In the genomic region with DNA sequence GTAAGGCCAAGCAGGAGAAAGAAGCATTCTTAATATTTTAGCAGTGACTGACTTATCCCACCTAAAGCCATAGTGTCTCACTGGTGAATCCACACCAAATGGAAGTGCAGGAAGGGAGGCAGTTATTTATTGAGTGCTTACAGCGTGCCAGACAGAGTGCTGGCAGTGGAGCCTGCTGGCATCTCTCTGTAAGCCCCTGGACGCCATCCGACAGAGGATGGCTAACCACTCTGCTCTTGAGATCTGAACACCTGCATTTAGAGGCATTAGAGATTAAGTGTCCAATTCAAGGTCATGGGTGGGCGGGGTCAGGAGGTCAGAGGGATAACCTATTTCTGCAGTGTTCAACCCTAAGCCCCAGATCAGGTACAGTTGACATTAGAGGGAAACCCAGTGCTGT, we compare ENCODE assay signal across 19 mouse cellular contexts. TPM values are rescaled to one million over a fixed set of nuclear protein-coding genes. Genes with fewer than 3 reads are reported as not detected.
A peak's percentile ranks its signal among the peaks of the same experiment; 100 is the strongest.
DNase-seq lines count a peak whose midpoint lies in the region; ATAC-seq and TF ChIP-seq lines count a peak whose summit lies in the region.
"Had no signal": no experiment of that assay in that cellular context is flagged by ENCODE, and none has a peak within 500 bp of the region (broad histone marks: within the 10 kb centered on the region; RNA-seq: fewer than 3 reads in every experiment).

No protein-coding gene starts in this region.

- 73% methylated on average over 4 of the region's 4 CpGs for WGBS in forebrain, embryonic 13.5 days
- 87% methylated on average over 4 of the region's 4 CpGs for WGBS in forebrain, embryonic 11.5 days
- WGBS in liver, adult 2 months, result 19% methylated on average over 4 of the region's 4 CpGs
- 69% methylated on average over 4 of the region's 4 CpGs for WGBS in liver, embryonic 11.5 days
- WGBS in forebrain, postnatal 0 days, result 58% methylated on average over 4 of the region's 4 CpGs
- 59% methylated on average over 4 of the region's 4 CpGs for WGBS in neural tube, embryonic 14.5 days

- no peak for TF ChIP-seq POLR2A in liver, adult 2 months (IDR thresholded peaks at IDR 0.05; ENCODE audit: extremely low read depth, insufficient read depth, low read length)

- H3K27me3 ChIP-seq in forebrain, embryonic 13.5 days, result peaks cover 61% of the 10 kb centered on the region
- H3K27me3 ChIP-seq in forebrain, embryonic 11.5 days (ENCODE audit: control insufficient read depth, insufficient read depth, low read length), result peaks cover 48% of the 10 kb centered on the region
- H3K27me3 ChIP-seq in liver, adult 2 months (ENCODE audit: control insufficient read depth, insufficient read depth, low read length), result no peaks in the 10 kb centered on the region
- H3K27me3 ChIP-seq in liver, embryonic 11.5 days (replicated peaks; ENCODE audit: control insufficient read depth, insufficient read depth, low read length), result peaks cover 64% of the 10 kb centered on the region
- no peaks in the 10 kb centered on the region for H3K27me3 ChIP-seq in forebrain, postnatal 0 days (ENCODE audit: insufficient read depth, low read length)
- peaks cover 21% of the 10 kb centered on the region for H3K27me3 ChIP-seq in neural tube, embryonic 14.5 days (ENCODE audit: control insufficient read depth, insufficient read depth, low read length)

- ATAC-seq in forebrain, embryonic 13.5 days, result no peak
- no peak for ATAC-seq in forebrain, embryonic 11.5 days (replicated peaks; ENCODE audit: low FRiP score)
- ATAC-seq in liver, embryonic 11.5 days (replicated peaks; ENCODE audit: low FRiP score), result no peak
- no peak for ATAC-seq in forebrain, postnatal 0 days
- ATAC-seq in neural tube, embryonic 14.5 days (ENCODE audit: low read depth), result no peak
- ATAC-seq: lung, postnatal 0 days had no signal

- H3K27ac ChIP-seq in forebrain, embryonic 13.5 days, result no peak overlapping the region
- no peak overlapping the region for H3K27ac ChIP-seq in forebrain, embryonic 11.5 days (ENCODE audit: low read depth, low read length)
- H3K27ac ChIP-seq in liver, adult 2 months (replicated peaks; ENCODE audit: insufficient read depth, low read depth, low read length), result peak overlapping the region; percentile 19
- H3K27ac ChIP-seq in liver, embryonic 11.5 days (ENCODE audit: low read depth, low read length), result no peak overlapping the region
- no peak overlapping the region for H3K27ac ChIP-seq in forebrain, postnatal 0 days (ENCODE audit: low read depth, low read length)
- no peak overlapping the region for H3K27ac ChIP-seq in neural tube, embryonic 14.5 days (ENCODE audit: low read depth, low read length)
- H3K27ac ChIP-seq: embryonic facial prominence, embryonic 13.5 days; heart, embryonic 13.5 days; kidney, embryonic 15.5 days; limb, embryonic 10.5 days; liver, embryonic 14.5 days had no signal

- H3K9me3 ChIP-seq in forebrain, embryonic 13.5 days (replicated peaks), result no peaks in the 10 kb centered on the region
- no peaks in the 10 kb centered on the region for H3K9me3 ChIP-seq in forebrain, embryonic 11.5 days (ENCODE audit: control insufficient read depth, low read length)
- no peaks in the 10 kb centered on the region for H3K9me3 ChIP-seq in liver, embryonic 11.5 days (ENCODE audit: control insufficient read depth, low read length)
- no peaks in the 10 kb centered on the region for H3K9me3 ChIP-seq in forebrain, postnatal 0 days (ENCODE audit: low read length)
- no peaks in the 10 kb centered on the region for H3K9me3 ChIP-seq in neural tube, embryonic 14.5 days (ENCODE audit: control insufficient read depth, low read length)
- H3K9me3 ChIP-seq: embryonic facial prominence, embryonic 13.5 days; heart, embryonic 13.5 days; kidney, embryonic 15.5 days; limb, embryonic 10.5 days had no signal

- no peak overlapping the region for H3K4me3 ChIP-seq in forebrain, embryonic 13.5 days
- no peak overlapping the region for H3K4me3 ChIP-seq in forebrain, embryonic 11.5 days (ENCODE audit: low read depth, low read length)
- H3K4me3 ChIP-seq in liver, adult 2 months (ENCODE audit: insufficient read depth, low read depth, low read length), result no peak overlapping the region
- H3K4me3 ChIP-seq in liver, embryonic 11.5 days (ENCODE audit: low read depth, low read length), result no peak overlapping the region
- H3K4me3 ChIP-seq in forebrain, postnatal 0 days (ENCODE audit: low read depth, low read length), result peak overlapping the region; percentile 9; the same call in 1 of the 2 replicates
- H3K4me3 ChIP-seq in neural tube, embryonic 14.5 days (ENCODE audit: low read depth, low read length), result peak overlapping the region; percentile 69; the same call in 1 of the 2 replicates
- H3K4me3 ChIP-seq: embryonic facial prominence, embryonic 13.5 days; heart, embryonic 13.5 days; kidney, embryonic 15.5 days; limb, embryonic 10.5 days had no signal

- DNase-seq in forebrain, embryonic 11.5 days (ENCODE audit: low spot score), result no peak
- DNase-seq in liver, adult 2 months (ENCODE audit: extremely low read depth, low read depth, low spot score), result peak; percentile 77
- no peak for DNase-seq in liver, embryonic 11.5 days (ENCODE audit: low spot score)
- no peak for DNase-seq in forebrain, postnatal 0 days
- DNase-seq in thymus, adult 18-20 months, result no peak
- DNase-seq: adrenal gland, postnatal 14 days; heart, postnatal 36 days; right cerebral cortex, adult 18-20 months had no signal

- peaks cover 32% of the 10 kb centered on the region for H3K4me1 ChIP-seq in forebrain, embryonic 13.5 days
- peaks cover 8% of the 10 kb centered on the region; the same call in 1 of the 2 replicates for H3K4me1 ChIP-seq in forebrain, embryonic 11.5 days (replicated peaks; ENCODE audit: control insufficient read depth, insufficient read depth, low read length)
- peaks cover 24% of the 10 kb centered on the region for H3K4me1 ChIP-seq in liver, adult 2 months (ENCODE audit: control insufficient read depth, insufficient read depth, low read length)
- H3K4me1 ChIP-seq in liver, embryonic 11.5 days (replicated peaks; ENCODE audit: control insufficient read depth, insufficient read depth, low read length), result no peaks in the 10 kb centered on the region
- no peaks in the 10 kb centered on the region for H3K4me1 ChIP-seq in forebrain, postnatal 0 days (ENCODE audit: insufficient read depth)
- H3K4me1 ChIP-seq in neural tube, embryonic 14.5 days (ENCODE audit: control insufficient read depth, insufficient read depth, low read length), result peaks cover 7% of the 10 kb centered on the region; the same call in 1 of the 2 replicates

- TF ChIP-seq CTCF in liver, adult 2 months (IDR thresholded peaks at IDR 0.05; ENCODE audit: low read depth, low read length), result no peak
- no peak for TF ChIP-seq CTCF in forebrain, postnatal 0 days (IDR thresholded peaks at IDR 0.05; ENCODE audit: low read depth)

- H3K79me2 ChIP-seq in liver, adult 2 months (ENCODE audit: control insufficient read depth, insufficient read depth, low read length), result 0 out of 2 replicates have a peak, but pooled peaks cover 3% of the 10 kb centered on the region

- H3K4me2 ChIP-seq in forebrain, embryonic 13.5 days, result 0 out of 2 replicates have a peak overlapping the region, but pooled peaks have one; percentile 88
- no peak overlapping the region for H3K4me2 ChIP-seq in forebrain, embryonic 11.5 days (ENCODE audit: low read depth, low read length, severe bottlenecking)
- no peak overlapping the region for H3K4me2 ChIP-seq in liver, embryonic 11.5 days
- peak overlapping the region; percentile 81 for H3K4me2 ChIP-seq in forebrain, postnatal 0 days (ENCODE audit: low read depth)
- peak overlapping the region; percentile 79 for H3K4me2 ChIP-seq in neural tube, embryonic 14.5 days (ENCODE audit: low read depth, low read length)
- H3K4me2 ChIP-seq: embryonic facial prominence, embryonic 13.5 days; heart, embryonic 13.5 days had no signal

- no peak overlapping the region for H3K9ac ChIP-seq in forebrain, embryonic 13.5 days
- no peak overlapping the region for H3K9ac ChIP-seq in forebrain, embryonic 11.5 days (ENCODE audit: low read length)
- no peak overlapping the region for H3K9ac ChIP-seq in liver, adult 2 months (ENCODE audit: low read depth, low read length)
- H3K9ac ChIP-seq in liver, embryonic 11.5 days (ENCODE audit: low read depth, low read length), result no peak overlapping the region
- no peak overlapping the region for H3K9ac ChIP-seq in forebrain, postnatal 0 days
- H3K9ac ChIP-seq in neural tube, embryonic 14.5 days (replicated peaks; ENCODE audit: low read depth, low read length), result no peak overlapping the region
- H3K9ac ChIP-seq: embryonic facial prominence, embryonic 13.5 days; heart, embryonic 13.5 days; kidney, embryonic 15.5 days; liver, embryonic 14.5 days had no signal

- no peaks in the 10 kb centered on the region for H3K36me3 ChIP-seq in forebrain, embryonic 13.5 days (ENCODE audit: poor library complexity, severe bottlenecking)
- H3K36me3 ChIP-seq in forebrain, embryonic 11.5 days (ENCODE audit: control insufficient read depth, insufficient read depth, low read length), result no peaks in the 10 kb centered on the region
- H3K36me3 ChIP-seq in liver, adult 2 months (ENCODE audit: control insufficient read depth, insufficient read depth, low read length), result no peaks in the 10 kb centered on the region
- no peaks in the 10 kb centered on the region for H3K36me3 ChIP-seq in liver, embryonic 11.5 days (ENCODE audit: control insufficient read depth, insufficient read depth, low read length)
- H3K36me3 ChIP-seq in forebrain, postnatal 0 days (ENCODE audit: insufficient read depth), result no peaks in the 10 kb centered on the region
- no peaks in the 10 kb centered on the region for H3K36me3 ChIP-seq in neural tube, embryonic 14.5 days (ENCODE audit: control insufficient read depth, insufficient read depth, low read length)
- H3K36me3 ChIP-seq: embryonic facial prominence, embryonic 13.5 days; heart, embryonic 13.5 days; kidney, embryonic 15.5 days; limb, embryonic 10.5 days had no signal

RNA-seq across cellular contexts. Expression of gene Gabbr2, which starts 2.8 kb away (rescaled TPM):
- polyA plus RNA-seq in forebrain, embryonic 13.5 days (2015; fragmentation: Nextera tagmentation; extraction: Ambion mirVana), result 0.88 and 1.5 TPM in 2 replicates
- polyA plus RNA-seq in forebrain, embryonic 11.5 days (2014; fragmentation: Nextera tagmentation; extraction: Ambion mirVana), result 0.27 and 0.52 TPM in 2 replicates
- total RNA-seq in liver, adult 2 months (2014; rRNA removed), result 7.7 and 14.2 TPM in 2 replicates
- 10.9 and 15.0 TPM in 2 replicates for polyA plus RNA-seq in liver, adult 2 months (2012; rRNA removed)
- 0.09 and 0.19 TPM in 2 replicates for polyA plus RNA-seq in liver, embryonic 11.5 days (2014; fragmentation: Nextera tagmentation; extraction: Ambion mirVana)
- total RNA-seq in forebrain, postnatal 0 days (2014; rRNA removed), result 51.8 and 65.3 TPM in 2 replicates
- 6.4 and 14.7 TPM in 2 replicates for polyA plus RNA-seq in forebrain, postnatal 0 days (2015; fragmentation: Nextera tagmentation; extraction: Ambion mirVana)
- polyA plus RNA-seq in neural tube, embryonic 14.5 days (2014; fragmentation: Nextera tagmentation; extraction: Ambion mirVana), result 12.2 and 16.4 TPM in 2 replicates
- total RNA-seq: granulocyte monocyte progenitor cell, adult 5-6 weeks; heart, postnatal 36 days; megakaryocyte, adult 5-6 weeks had no signal
- polyA plus RNA-seq: C2C12; lung, postnatal 0 days had no signal

Comparison
In these comparisons a context has a peak if more than half of its experiments do, and no peak if none do; other contexts are left out.
1. H3K4me2 ChIP-seq: peak in forebrain, embryonic 13.5 days (single experiment), forebrain, postnatal 0 days (single experiment) and neural tube, embryonic 14.5 days (single experiment); none in forebrain, embryonic 11.5 days (single experiment) and liver, embryonic 11.5 days (single experiment).
2. H3K4me3 ChIP-seq: peak in forebrain, postnatal 0 days (single experiment) and neural tube, embryonic 14.5 days (single experiment); none in forebrain, embryonic 13.5 days (single experiment), forebrain, embryonic 11.5 days (single experiment), liver, adult 2 months (single experiment) and liver, embryonic 11.5 days (single experiment).